Mouse (Mus musculus): ENCODE measurements around the gene Inafm2.

The Inafm2 gene

GRCm38 (mm10) chr2:118751896-118752791, 6.6 kb downstream of the Inafm2 start:
- intact Hi-C loops (cut with DNase I), result no loop called here

- intact Hi-C loops (cut with DNase I), result no loop called here
These were observed 7.2 kb downstream of the Inafm2 start for GRCm38 (mm10) chr2:118752792-118753108.

GRCm38 (mm10) chr2:118754143-118754542, 8.6 kb downstream of the Inafm2 start:
- intact Hi-C loops (cut with DNase I), result no loop called here

GRCm38 (mm10) chr2:118755407-118755806, 9.8 kb downstream of the Inafm2 start:
- intact Hi-C loops (cut with DNase I), result no loop called here

- intact Hi-C loops (cut with DNase I), result no loop called here
These were observed 10.5 kb downstream of the Inafm2 start for GRCm38 (mm10) chr2:118756103-118756502.

GRCm38 (mm10) chr2:118759828-118760227, 14.3 kb downstream of the Inafm2 start:
- intact Hi-C loops (cut with DNase I), result no loop called here

- intact Hi-C loops (cut with DNase I), result no loop called here
These were observed 14.9 kb downstream of the Inafm2 start for GRCm38 (mm10) chr2:118760311-118761025.

- intact Hi-C loops (cut with DNase I), result no loop called here
These were observed 15.8 kb downstream of the Inafm2 start for GRCm38 (mm10) chr2:118761358-118761757.

GRCm38 (mm10) chr2:118761906-118762783, 16.6 kb downstream of the Inafm2 start, which contains the start of gene Ccdc9b:
Gene Ccdc9b (minus strand): TSS chr2:118762661.
- intact Hi-C loops (cut with DNase I), result no loop called here

- intact Hi-C loops (cut with DNase I), result no loop called here
These were observed 17.2 kb downstream of the Inafm2 start for GRCm38 (mm10) chr2:118762784-118763148.

- intact Hi-C loops (cut with DNase I), result no loop called here
These were observed 17.9 kb downstream of the Inafm2 start for GRCm38 (mm10) chr2:118763469-118763868.

GRCm38 (mm10) chr2:118764094-118764831, 18.7 kb downstream of the Inafm2 start:
- intact Hi-C loops (cut with DNase I), result no loop called here

GRCm38 (mm10) chr2:118764875-118765274, 19.3 kb downstream of the Inafm2 start:
- intact Hi-C loops (cut with DNase I), result loop anchor here (5.0 kb wide), 1 partner anchor 117 kb away; no protein-coding TSS in a partner anchor

- intact Hi-C loops (cut with DNase I), result loop anchor here (5.0 kb wide), 1 partner anchor 116 kb away; no protein-coding TSS in a partner anchor
These were observed 20.8 kb downstream of the Inafm2 start for GRCm38 (mm10) chr2:118766041-118767033.

GRCm38 (mm10) chr2:118772158-118772874, 26.8 kb downstream of the Inafm2 start, which contains the start of gene Phgr1:
Gene Phgr1 (plus strand): TSS chr2:118772769.
- intact Hi-C loops (cut with DNase I), result no loop called here

- intact Hi-C loops (cut with DNase I), result no loop called here
These were observed 29.0 kb downstream of the Inafm2 start for GRCm38 (mm10) chr2:118774536-118774935.

GRCm38 (mm10) chr2:118775396-118775795, 29.8 kb downstream of the Inafm2 start:
- intact Hi-C loops (cut with DNase I), result no loop called here

GRCm38 (mm10) chr2:118775846-118776245, 30.3 kb downstream of the Inafm2 start:
- intact Hi-C loops (cut with DNase I), result no loop called here

GRCm38 (mm10) chr2:118776295-118776694, 30.7 kb downstream of the Inafm2 start:
- intact Hi-C loops (cut with DNase I), result no loop called here
